Mouse (Mus musculus) heart, adult 2 months (tissue): ENCODE results near the gene Shisal1. TPM values are rescaled to one million over a fixed set of nuclear protein-coding genes. Genes with fewer than 3 reads are reported as not detected.

ENCODE experiments used
- DNase-seq, 2 experiments: peaks; one replicate each; pipeline ENCODE4 v3.0.0; 2021
- H3K27ac ChIP-seq: fragments of 200-600 bp; 2 replicates; pipeline ENCODE4 v1.8.1; 2022
- H3K27me3 ChIP-seq: fragments of 200-500 bp; 2 replicates; pipeline ENCODE4 v1.6.1; 2012; ENCODE audit warnings: mild to moderate bottlenecking, low read length, inconsistent platforms, mixed read lengths; ENCODE audit not compliant: control insufficient read depth, insufficient read depth
- H3K36me3 ChIP-seq: fragments of 200-500 bp; 2 replicates; pipeline ENCODE4 v1.6.1; 2012; ENCODE audit warnings: low read length, inconsistent platforms; ENCODE audit not compliant: control insufficient read depth, insufficient read depth
- H3K4me1 ChIP-seq: fragments of 200-500 bp; 2 replicates; pipeline ENCODE4 v1.6.1; 2011; ENCODE audit warnings: low read length; ENCODE audit not compliant: control insufficient read depth, insufficient read depth
- H3K4me3 ChIP-seq: fragments of 200-600 bp; 2 replicates; pipeline ENCODE4 v1.8.1; 2022
- H3K79me2 ChIP-seq: fragments of 200-500 bp; replicated peaks from 2 replicates; pipeline ENCODE4 v1.6.1; 2012; ENCODE audit warnings: mild to moderate bottlenecking, inconsistent platforms, low read length, moderate library complexity, mixed read lengths; ENCODE audit not compliant: control insufficient read depth, insufficient read depth
- H3K9ac ChIP-seq: fragments of 200-500 bp; 2 replicates; pipeline ENCODE4 v1.6.1; 2012; ENCODE audit warnings: low read depth, mild to moderate bottlenecking, control low read depth, inconsistent platforms, low read length, mixed read lengths
- CTCF ChIP-seq: fragments of 200-600 bp; IDR thresholded peaks from 2 replicates; pipeline ENCODE4 v1.8.1; 2022; ENCODE audit warnings: antibody characterized with exemption, mild to moderate bottlenecking, moderate library complexity
- EP300 ChIP-seq: fragments of 200-500 bp; IDR thresholded peaks from 2 replicates; pipeline ENCODE4 v1.6.1; 2011; ENCODE audit warnings: low read depth, low read length, control low read depth; ENCODE audit not compliant: insufficient read depth
- POLR2A ChIP-seq: fragments of 200-500 bp; IDR thresholded peaks from 2 replicates; pipeline ENCODE4 v1.6.1; 2011; ENCODE audit warnings: mild to moderate bottlenecking, low read depth, low read length, control low read depth; ENCODE audit not compliant: insufficient read depth
- WGBS: fragments of 180-500 bp; shearing (Covaris S2); methylation state at CpG from one replicate; pipeline ENCODE4 v1.1.7; 2018; 5-methylcytosine and 5-hydroxymethylcytosine counted together
- intact Hi-C: fragments of 180-260 bp; cut with DNase I; formaldehyde crosslinking; loops from one replicate; pipeline ENCODE4 v1.15.1; 2025
- polyA plus RNA-seq: library from polyadenylated mRNA; depleted of rRNA; stranded (reverse); fragments of >200 nt; gene quantifications from 2 replicates; pipeline ENCODE4 v1.2.3, GENCODE M21; 2012
- total RNA-seq, 2 experiments: library from RNA; stranded (reverse); gene quantifications; 2 replicates each; pipeline ENCODE4 v1.2.3; 2021

The Shisal1 gene
- total and polyA plus RNA-seq, 3 experiments, result 1.1 to 1.8 (median 1.7) TPM

- Histone ChIP-seq H3K79me2 (no peaks in the 10 kb centered on the region), H3K4me3 (no peak overlapping the region), H3K4me1 (no peaks in the 10 kb centered on the region), H3K27ac (no peak overlapping the region), H3K36me3 (no peaks in the 10 kb centered on the region), H3K9ac (no peak overlapping the region), H3K27me3 (no peaks in the 10 kb centered on the region)
- WGBS, result 65% methylated on average over 10 of the region's 10 CpGs
- DNase-seq, result no peak
- intact Hi-C loops, result no loop called here
- no peak for TF ChIP-seq CTCF
- no peak for TF ChIP-seq EP300
- no peak for TF ChIP-seq POLR2A
Observed at GRCm38 (mm10) chr15:84380181-84380580, 66.7 kb downstream of the Shisal1 start.

GRCm38 (mm10) chr15:84378734-84379133, 68.2 kb downstream of the Shisal1 start:
- no peaks in the 10 kb centered on the region for H3K36me3 ChIP-seq
- no peaks in the 10 kb centered on the region for H3K79me2 ChIP-seq
- H3K27me3 ChIP-seq, result no peaks in the 10 kb centered on the region
- WGBS, result 77% methylated on average over 9 of the region's 9 CpGs
- H3K27ac ChIP-seq, result no peak overlapping the region
- H3K4me3 ChIP-seq, result no peak overlapping the region
- no peak overlapping the region for H3K9ac ChIP-seq
- intact Hi-C loops, result no loop called here
- no peak for DNase-seq
- no peaks in the 10 kb centered on the region for H3K4me1 ChIP-seq
- TF ChIP-seq CTCF (no peak), EP300 (no peak), POLR2A (no peak)

GRCm38 (mm10) chr15:84372801-84373200, 74.1 kb downstream of the Shisal1 start:
- Histone ChIP-seq H3K79me2 (no peaks in the 10 kb centered on the region), H3K36me3 (no peaks in the 10 kb centered on the region), H3K9ac (no peak overlapping the region), H3K4me3 (no peak overlapping the region), H3K27ac (no peak overlapping the region), H3K27me3 (no peaks in the 10 kb centered on the region), H3K4me1 (no peaks in the 10 kb centered on the region)
- TF ChIP-seq CTCF (no peak), EP300 (no peak), POLR2A (no peak)
- DNase-seq, result no peak
- intact Hi-C loops, result no loop called here
- WGBS, result 74% methylated on average over 5 of the region's 5 CpGs

- no peaks in the 10 kb centered on the region for H3K79me2 ChIP-seq
- intact Hi-C loops, result no loop called here
- H3K4me3 ChIP-seq, result no peak overlapping the region
- H3K4me1 ChIP-seq, result no peaks in the 10 kb centered on the region
- WGBS, result 73% methylated on average over 8 of the region's 8 CpGs
- H3K27me3 ChIP-seq, result no peaks in the 10 kb centered on the region
- TF ChIP-seq POLR2A (no peak), CTCF (no peak), EP300 (no peak)
- no peak overlapping the region for H3K9ac ChIP-seq
- no peak overlapping the region for H3K27ac ChIP-seq
- H3K36me3 ChIP-seq, result no peaks in the 10 kb centered on the region
- no peak for DNase-seq
Observed at GRCm38 (mm10) chr15:84367402-84367801, 79.5 kb downstream of the Shisal1 start.

GRCm38 (mm10) chr15:84366574-84366989, 80.3 kb downstream of the Shisal1 start:
- Histone ChIP-seq H3K27ac (no peak overlapping the region), H3K9ac (no peak overlapping the region), H3K36me3 (no peaks in the 10 kb centered on the region), H3K27me3 (no peaks in the 10 kb centered on the region), H3K4me1 (no peaks in the 10 kb centered on the region), H3K79me2 (no peaks in the 10 kb centered on the region), H3K4me3 (no peak overlapping the region)
- TF ChIP-seq CTCF (no peak), POLR2A (no peak), EP300 (no peak)
- 74% methylated on average over 10 of the region's 10 CpGs for WGBS
- DNase-seq, result no peak
- intact Hi-C loops, result no loop called here

GRCm38 (mm10) chr15:84365675-84366381, 81.1 kb downstream of the Shisal1 start:
- Histone ChIP-seq H3K36me3 (no peaks in the 10 kb centered on the region), H3K4me1 (no peaks in the 10 kb centered on the region), H3K9ac (no peak overlapping the region), H3K27me3 (no peaks in the 10 kb centered on the region), H3K27ac (no peak overlapping the region), H3K4me3 (no peak overlapping the region), H3K79me2 (no peaks in the 10 kb centered on the region)
- no peak for TF ChIP-seq CTCF
- no peak for TF ChIP-seq POLR2A
- no peak for TF ChIP-seq EP300
- WGBS, result 65% methylated on average over 17 of the region's 17 CpGs
- intact Hi-C loops, result no loop called here
- DNase-seq, result no peak
